Mouse (Mus musculus): Measurements from ENCODE around the gene Banf1. TPM values are rescaled to one million over a fixed set of nuclear protein-coding genes. Genes with fewer than 3 reads are reported as not detected.
A peak's percentile ranks its signal among the peaks of the same experiment; 100 is the strongest.

Banf1 gene
- polyA plus RNA-seq, 1 experiment from 2014 or later, result 344 TPM

DNA sequence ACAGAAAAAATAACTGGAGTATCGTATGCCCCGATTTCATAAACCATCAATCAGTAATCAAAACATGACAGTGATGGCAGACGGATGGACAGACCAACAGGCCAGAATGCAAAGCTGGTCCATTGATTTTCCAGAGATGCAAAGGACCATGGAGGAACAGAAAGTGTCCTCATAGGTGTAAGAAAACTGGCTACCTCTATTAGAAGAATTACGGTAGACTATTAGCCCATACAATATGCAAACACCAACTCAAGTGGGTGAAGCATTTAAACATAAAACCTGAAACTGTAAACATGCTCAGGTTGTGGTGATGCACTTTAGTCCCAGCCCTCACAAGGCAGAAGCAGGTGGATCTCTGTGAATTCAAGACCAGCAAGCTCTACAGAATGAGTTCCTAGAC lies 28.4 kb upstream of the Banf1 start:
- H3K36me3 ChIP-seq, result no peaks in the 10 kb centered on the region
- peaks cover under 1% of the 10 kb centered on the region for H3K4me1 ChIP-seq
- WGBS, result 70% methylated on average over 4 of the region's 4 CpGs
- no peaks in the 10 kb centered on the region for H3K9me3 ChIP-seq
- no peak overlapping the region for H3K4me2 ChIP-seq (replicated peaks)
- no peak overlapping the region for H3K9ac ChIP-seq
- no peak for ATAC-seq (ENCODE audit: low FRiP score, low read depth)
- H3K27me3 ChIP-seq (replicated peaks), result no peaks in the 10 kb centered on the region
- H3K4me3 ChIP-seq, result no peak overlapping the region
- no peak overlapping the region for H3K27ac ChIP-seq

DNA sequence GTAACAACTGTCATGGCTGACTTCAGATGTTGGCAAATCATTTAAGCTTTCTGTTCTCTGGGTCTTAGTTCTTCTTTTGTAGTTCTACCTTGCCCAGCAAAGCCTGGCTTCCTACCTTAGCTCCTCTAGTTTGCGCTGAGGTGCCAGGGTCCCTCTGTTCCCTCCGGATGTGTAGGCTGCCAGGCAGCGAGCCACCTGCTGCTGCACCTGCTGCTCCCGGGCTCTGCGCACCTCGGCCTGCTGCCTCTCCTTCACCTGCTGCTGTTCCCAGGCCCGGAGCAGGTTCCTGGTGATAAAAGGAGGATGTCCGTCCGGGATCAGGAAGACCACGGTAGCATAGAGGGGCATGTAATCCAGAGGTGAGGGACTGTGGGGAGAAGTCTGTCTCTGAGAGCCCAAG lies 27.2 kb upstream of the Banf1 start:
- no peaks in the 10 kb centered on the region for H3K9me3 ChIP-seq
- H3K27ac ChIP-seq, result no peak overlapping the region
- no peak overlapping the region for H3K4me3 ChIP-seq
- H3K4me1 ChIP-seq, result peaks cover 13% of the 10 kb centered on the region
- H3K36me3 ChIP-seq, result no peaks in the 10 kb centered on the region
- no peak for ATAC-seq (ENCODE audit: low FRiP score, low read depth)
- H3K4me2 ChIP-seq (replicated peaks), result no peak overlapping the region
- 55% methylated on average over 10 of the region's 10 CpGs for WGBS
- H3K27me3 ChIP-seq (replicated peaks), result no peaks in the 10 kb centered on the region
- no peak overlapping the region for H3K9ac ChIP-seq

GRCm38 (mm10) chr19:5392892-5393291 lies 25.9 kb upstream of the Banf1 start:
- H3K4me1 ChIP-seq, result peaks cover 15% of the 10 kb centered on the region
- no peak overlapping the region for H3K4me2 ChIP-seq (replicated peaks)
- H3K36me3 ChIP-seq, result no peaks in the 10 kb centered on the region
- 70% methylated on average over 4 of the region's 4 CpGs for WGBS
- no peak overlapping the region for H3K9ac ChIP-seq
- ATAC-seq (ENCODE audit: low FRiP score, low read depth), result no peak
- H3K27ac ChIP-seq, result no peak overlapping the region
- no peaks in the 10 kb centered on the region for H3K9me3 ChIP-seq
- no peak overlapping the region for H3K4me3 ChIP-seq
- H3K27me3 ChIP-seq (replicated peaks), result no peaks in the 10 kb centered on the region

GRCm38 (mm10) chr19:5390416-5390815 lies 23.4 kb upstream of the Banf1 start:
- Histone ChIP-seq H3K4me2 (replicated peaks) (peak overlapping the region; percentile 93), H3K27ac (no peak overlapping the region), H3K9ac (no peak overlapping the region; the same call in 1 of the 2 replicates), H3K4me3 (no peak overlapping the region), H3K4me1 (peaks cover 31% of the 10 kb centered on the region), H3K9me3 (no peaks in the 10 kb centered on the region), H3K36me3 (peaks cover 4% of the 10 kb centered on the region; the same call in 1 of the 2 replicates), H3K27me3 (replicated peaks) (no peaks in the 10 kb centered on the region)
- ATAC-seq (ENCODE audit: low FRiP score, low read depth), result no peak
- WGBS, result 82% methylated on average over 8 of the region's 8 CpGs

DNA sequence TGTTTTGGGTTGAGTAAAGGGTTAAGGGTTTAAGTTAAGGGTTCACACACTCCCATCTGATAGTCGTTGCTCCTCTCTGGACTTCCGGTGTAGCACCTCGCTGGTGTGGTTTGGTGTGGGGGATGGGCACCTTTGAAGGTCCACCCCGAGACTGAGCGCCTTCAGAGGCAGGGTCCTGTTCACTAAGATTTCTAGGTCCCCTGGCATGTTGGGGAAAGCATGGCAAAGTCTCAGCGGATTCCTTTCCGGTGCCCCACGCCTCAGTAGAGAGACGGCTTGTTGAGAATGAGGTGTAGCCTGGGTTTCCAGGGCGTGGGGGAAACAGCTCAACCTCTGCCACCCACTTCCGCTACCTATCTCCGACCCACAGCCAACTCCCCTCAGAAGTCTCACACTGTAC lies 22.7 kb upstream of the Banf1 start:
- 50% methylated on average over 12 of the region's 12 CpGs for WGBS
- Histone ChIP-seq H3K27ac (no peak overlapping the region), H3K4me2 (replicated peaks) (peak overlapping the region; percentile 93), H3K36me3 (peaks cover 12% of the 10 kb centered on the region), H3K9me3 (no peaks in the 10 kb centered on the region), H3K9ac (0 out of 2 replicates have a peak overlapping the region, but pooled peaks have one; percentile 29), H3K4me3 (peak overlapping the region; percentile 100), H3K27me3 (replicated peaks) (no peaks in the 10 kb centered on the region), H3K4me1 (peaks cover 31% of the 10 kb centered on the region)
- ATAC-seq (ENCODE audit: low FRiP score, low read depth), result no peak

- Histone ChIP-seq H3K4me3 (peak within 1 kb of the TSS; percentile 100), H3K27ac (peak within 1 kb of the TSS; percentile 65; the same call in 1 of the 2 replicates), H3K4me2 (replicated peaks) (peak within 1 kb of the TSS; percentile 93), H3K9ac (peak within 1 kb of the TSS; percentile 95), H3K27me3 (replicated peaks) (no peaks in the 10 kb centered on the region), H3K9me3 (no peaks in the 10 kb centered on the region), H3K4me1 (peaks cover 31% of the 10 kb centered on the region), H3K36me3 (peaks cover 21% of the 10 kb centered on the region)
- WGBS, result 2% methylated on average over 43 of the region's 43 CpGs
- ATAC-seq (ENCODE audit: low FRiP score, low read depth), result peak; percentile 95
These were observed 21.7 kb upstream of the Banf1 start, which contains the start of gene Sart1 for GRCm38 (mm10) chr19:5388588-5389242. Gene Sart1 (minus strand): TSS chr19:5388703.

GRCm38 (mm10) chr19:5388011-5388441 lies 21.1 kb upstream of the Banf1 start:
- H3K4me1 ChIP-seq, result peaks cover 31% of the 10 kb centered on the region
- peak overlapping the region; percentile 95 for H3K9ac ChIP-seq
- H3K9me3 ChIP-seq, result no peaks in the 10 kb centered on the region
- WGBS, result under 1% methylated on average over 43 of the region's 43 CpGs
- no peaks in the 10 kb centered on the region for H3K27me3 ChIP-seq (replicated peaks)
- peak overlapping the region; percentile 93 for H3K4me2 ChIP-seq (replicated peaks)
- peak; percentile 57; the same call in 1 of the 2 replicates for ATAC-seq (ENCODE audit: low FRiP score, low read depth)
- peak overlapping the region; percentile 65; the same call in 1 of the 2 replicates for H3K27ac ChIP-seq
- H3K36me3 ChIP-seq, result peaks cover 28% of the 10 kb centered on the region
- peak overlapping the region; percentile 100 for H3K4me3 ChIP-seq

- peaks cover 61% of the 10 kb centered on the region for H3K36me3 ChIP-seq
- no peaks in the 10 kb centered on the region for H3K9me3 ChIP-seq
- ATAC-seq (ENCODE audit: low FRiP score, low read depth), result no peak
- H3K27me3 ChIP-seq (replicated peaks), result no peaks in the 10 kb centered on the region
- no peak overlapping the region for H3K4me3 ChIP-seq
- H3K27ac ChIP-seq, result no peak overlapping the region
- H3K4me2 ChIP-seq (replicated peaks), result no peak overlapping the region
- peaks cover 24% of the 10 kb centered on the region for H3K4me1 ChIP-seq
- 97% methylated on average over 8 of the region's 8 CpGs for WGBS
- H3K9ac ChIP-seq, result no peak overlapping the region
These were observed 17.7 kb upstream of the Banf1 start for GRCm38 (mm10) chr19:5384715-5385114.

GRCm38 (mm10) chr19:5383326-5383725 lies 16.4 kb upstream of the Banf1 start:
- Histone ChIP-seq H3K4me3 (no peak overlapping the region), H3K27me3 (replicated peaks) (no peaks in the 10 kb centered on the region), H3K9ac (no peak overlapping the region), H3K36me3 (peaks cover 75% of the 10 kb centered on the region), H3K4me2 (replicated peaks) (no peak overlapping the region), H3K27ac (no peak overlapping the region), H3K9me3 (no peaks in the 10 kb centered on the region), H3K4me1 (peaks cover 17% of the 10 kb centered on the region)
- WGBS, result 94% methylated on average over 12 of the region's 12 CpGs
- no peak for ATAC-seq (ENCODE audit: low FRiP score, low read depth)

DNA sequence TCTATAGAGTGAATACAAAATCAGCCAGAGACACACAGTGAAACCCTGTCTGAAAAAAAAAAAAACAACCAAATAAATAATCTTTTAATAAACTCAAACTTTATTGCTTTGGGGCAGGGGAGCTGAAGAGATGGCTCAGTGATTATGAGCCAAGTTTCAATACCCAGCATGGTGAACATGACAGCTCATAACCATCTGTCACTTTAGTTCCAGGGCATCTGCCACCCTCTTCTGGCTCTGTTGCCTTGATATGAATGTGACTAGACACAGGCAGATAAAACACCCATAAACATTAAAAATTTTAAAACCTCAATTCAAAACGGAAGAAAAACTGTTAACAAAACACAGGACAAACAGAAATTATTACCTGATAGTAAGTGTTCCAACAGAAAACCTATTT lies 10.5 kb upstream of the Banf1 start:
- Histone ChIP-seq H3K4me1 (no peaks in the 10 kb centered on the region), H3K4me3 (no peak overlapping the region), H3K27me3 (replicated peaks) (no peaks in the 10 kb centered on the region), H3K27ac (no peak overlapping the region), H3K36me3 (peaks cover 64% of the 10 kb centered on the region), H3K9ac (no peak overlapping the region), H3K9me3 (no peaks in the 10 kb centered on the region), H3K4me2 (replicated peaks) (no peak overlapping the region)
- WGBS, result 91% methylated on average over 1 of the region's 1 CpGs
- no peak for ATAC-seq (ENCODE audit: low FRiP score, low read depth)

DNA sequence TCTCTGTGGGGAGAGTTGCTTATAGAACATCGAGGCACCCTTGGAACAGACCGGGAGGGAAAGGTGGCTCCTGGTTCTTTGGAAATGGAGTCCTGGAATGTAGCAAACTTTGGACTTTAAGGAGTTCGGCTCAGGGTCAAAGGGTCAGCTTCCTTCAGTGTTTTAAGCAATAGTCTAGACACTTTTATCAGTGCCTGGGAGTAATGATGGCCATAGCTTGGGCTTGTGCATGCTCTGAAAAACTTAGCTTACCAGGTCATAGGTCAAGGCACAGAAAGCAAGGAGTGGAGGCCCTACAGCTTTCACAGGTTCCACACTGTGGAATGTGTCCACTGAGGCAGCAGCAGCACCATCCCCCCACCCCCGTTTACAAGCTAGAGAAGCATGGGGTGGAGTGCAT lies 7.8 kb upstream of the Banf1 start:
- Histone ChIP-seq H3K27me3 (replicated peaks) (no peaks in the 10 kb centered on the region), H3K4me2 (replicated peaks) (no peak overlapping the region), H3K27ac (no peak overlapping the region), H3K4me1 (no peaks in the 10 kb centered on the region), H3K36me3 (peaks cover 61% of the 10 kb centered on the region), H3K9ac (no peak overlapping the region), H3K4me3 (no peak overlapping the region), H3K9me3 (no peaks in the 10 kb centered on the region)
- 76% methylated on average over 4 of the region's 4 CpGs for WGBS
- ATAC-seq (ENCODE audit: low FRiP score, low read depth), result no peak

GRCm38 (mm10) chr19:5374177-5374576 lies 7.2 kb upstream of the Banf1 start:
- Histone ChIP-seq H3K4me1 (no peaks in the 10 kb centered on the region), H3K4me3 (no peak overlapping the region), H3K4me2 (replicated peaks) (no peak overlapping the region), H3K27me3 (replicated peaks) (no peaks in the 10 kb centered on the region), H3K9ac (no peak overlapping the region), H3K27ac (no peak overlapping the region), H3K36me3 (peaks cover 61% of the 10 kb centered on the region), H3K9me3 (no peaks in the 10 kb centered on the region)
- 87% methylated on average over 4 of the region's 4 CpGs for WGBS
- no peak for ATAC-seq (ENCODE audit: low FRiP score, low read depth)

DNA sequence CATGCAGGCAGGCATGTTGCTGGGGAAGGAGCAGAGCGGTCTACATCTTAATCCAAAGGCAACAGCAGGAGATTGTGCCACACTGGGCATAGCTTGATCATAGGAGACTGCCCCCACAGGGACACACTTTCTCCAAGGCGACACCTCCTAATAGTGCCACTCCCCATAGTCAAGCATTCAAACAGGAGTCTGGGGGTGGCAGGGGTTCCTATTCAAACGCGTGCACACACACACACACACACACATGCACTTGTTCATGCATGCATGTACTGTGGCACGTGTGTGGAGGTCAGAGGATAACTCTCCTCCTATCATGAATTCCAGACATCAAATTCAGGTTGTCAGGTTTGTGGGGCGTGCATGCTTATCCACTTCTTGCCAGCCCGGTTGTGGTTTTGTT lies 5.8 kb upstream of the Banf1 start:
- no peak overlapping the region for H3K27ac ChIP-seq
- H3K4me3 ChIP-seq, result no peak overlapping the region
- no peak overlapping the region for H3K4me2 ChIP-seq (replicated peaks)
- no peaks in the 10 kb centered on the region for H3K27me3 ChIP-seq (replicated peaks)
- H3K36me3 ChIP-seq, result peaks cover 55% of the 10 kb centered on the region
- no peak for ATAC-seq (ENCODE audit: low FRiP score, low read depth)
- H3K9ac ChIP-seq, result no peak overlapping the region
- no peaks in the 10 kb centered on the region for H3K9me3 ChIP-seq
- WGBS, result 91% methylated on average over 7 of the region's 7 CpGs
- peaks cover 10% of the 10 kb centered on the region for H3K4me1 ChIP-seq
